Mouse (Mus musculus) bone marrow macrophage, adult 2 months (primary cell): ENCODE measurements around the gene Rbms1.

ENCODE experiments used
- CTCF ChIP-seq: IDR thresholded peaks from 2 replicates; pipeline ENCODE4 v1.5.1; 2012; ENCODE audit warnings: low read depth, mild to moderate bottlenecking, low read length, moderate library complexity
- POLR2A ChIP-seq: IDR thresholded peaks from 2 replicates; pipeline ENCODE4 v1.6.1; 2012; ENCODE audit warnings: mild to moderate bottlenecking, low read depth, low read length, borderline replicate concordance

- TF ChIP-seq CTCF, result no peak
- no peak for TF ChIP-seq POLR2A
Measured at GRCm38 (mm10) chr2:60972189-60972814, 9.3 kb upstream of the Rbms1 start.
